Mouse (Mus musculus): ENCODE data around the gene Shoc2. TPM values are rescaled to one million over a fixed set of nuclear protein-coding genes. Genes with fewer than 3 reads are reported as not detected.

Shoc2 gene
- total RNA-seq, 2 experiments from 2014 or later, result 21.9 to 24.3 TPM

- intact Hi-C loops (cut with DNase I; ENCODE audit: low total_unique reads), result no loop called here
- no peak for DNase-seq
These were observed 49.8 kb downstream of the Shoc2 start for GRCm38 (mm10) chr19:53993860-53994259.

GRCm38 (mm10) chr19:53994276-53994675 lies 50.2 kb downstream of the Shoc2 start:
- intact Hi-C loops (cut with DNase I; ENCODE audit: low total_unique reads), result no loop called here
- no peak for DNase-seq

- intact Hi-C loops (cut with DNase I; ENCODE audit: low total_unique reads), result no loop called here
- DNase-seq, result no peak
These were observed 66.9 kb downstream of the Shoc2 start for GRCm38 (mm10) chr19:54010973-54011372.

GRCm38 (mm10) chr19:54014999-54015398 lies 70.9 kb downstream of the Shoc2 start:
- no peak for DNase-seq
- intact Hi-C loops (cut with DNase I; ENCODE audit: low total_unique reads), result no loop called here

GRCm38 (mm10) chr19:54015503-54015902 lies 71.4 kb downstream of the Shoc2 start:
- DNase-seq, result no peak
- intact Hi-C loops (cut with DNase I; ENCODE audit: low total_unique reads), result no loop called here

GRCm38 (mm10) chr19:54035100-54035499 lies 91.0 kb downstream of the Shoc2 start:
- DNase-seq, result no peak
- intact Hi-C loops (cut with DNase I; ENCODE audit: low total_unique reads), result no loop called here

- DNase-seq, result no peak
- intact Hi-C loops (cut with DNase I; ENCODE audit: low total_unique reads), result no loop called here
These were observed 95.3 kb downstream of the Shoc2 start for GRCm38 (mm10) chr19:54039441-54039840.

- DNase-seq, result no peak
- intact Hi-C loops (cut with DNase I; ENCODE audit: low total_unique reads), result loop anchor here (10.0 kb wide), 2 partner anchors 204 to 494 kb away; no protein-coding TSS in a partner anchor
These were observed 96.4 kb downstream of the Shoc2 start for GRCm38 (mm10) chr19:54040356-54041028.

GRCm38 (mm10) chr19:54041029-54041367 lies 96.9 kb downstream of the Shoc2 start:
- intact Hi-C loops (cut with DNase I; ENCODE audit: low total_unique reads), result loop anchor here (10.0 kb wide), 2 partner anchors 204 to 494 kb away; no protein-coding TSS in a partner anchor
- no peak for DNase-seq

GRCm38 (mm10) chr19:54043851-54044250 lies 99.7 kb downstream of the Shoc2 start, which contains the start of gene Adra2a:
Gene Adra2a (plus strand): TSS chr19:54044151.
- intact Hi-C loops (cut with DNase I; ENCODE audit: low total_unique reads), result loop anchor here (10.0 kb wide), 2 partner anchors 201 to 491 kb away; no protein-coding TSS in a partner anchor
- DNase-seq, result no peak

GRCm38 (mm10) chr19:54044507-54045371 lies 100.6 kb downstream of the Shoc2 start:
- peak; percentile 47 for DNase-seq
- intact Hi-C loops (cut with DNase I; ENCODE audit: low total_unique reads), result loop anchor here (10.0 kb wide), 2 partner anchors 200 to 490 kb away; no protein-coding TSS in a partner anchor

- DNase-seq, result peak; percentile 11
- intact Hi-C loops (cut with DNase I; ENCODE audit: low total_unique reads), result loop anchor here (10.0 kb wide), 2 partner anchors 199 to 489 kb away; no protein-coding TSS in a partner anchor
These were observed 101.3 kb downstream of the Shoc2 start for GRCm38 (mm10) chr19:54045412-54045811.

- peak; percentile 15 for DNase-seq
These were observed 102.0 kb downstream of the Shoc2 start for GRCm38 (mm10) chr19:54045931-54046683.

GRCm38 (mm10) chr19:54046684-54047070 lies 102.6 kb downstream of the Shoc2 start:
- intact Hi-C loops (cut with DNase I; ENCODE audit: low total_unique reads), result loop anchor here (10.0 kb wide), 2 partner anchors 198 to 488 kb away; no protein-coding TSS in a partner anchor
- DNase-seq, result no peak

More at GRCm38 (mm10) chr19:54045931-54046683, 102.0 kb downstream of the Shoc2 start:
- intact Hi-C loops (cut with DNase I; ENCODE audit: low total_unique reads), result loop anchor here (10.0 kb wide), 2 partner anchors 199 to 489 kb away; no protein-coding TSS in a partner anchor

- intact Hi-C loops (cut with DNase I; ENCODE audit: low total_unique reads), result loop anchor here (10.0 kb wide), 2 partner anchors 197 to 487 kb away; no protein-coding TSS in a partner anchor
- DNase-seq, result no peak
These were observed 103.4 kb downstream of the Shoc2 start for GRCm38 (mm10) chr19:54047386-54048050.

- intact Hi-C loops (cut with DNase I; ENCODE audit: low total_unique reads), result loop anchor here (10.0 kb wide), 2 partner anchors 196 to 486 kb away; no protein-coding TSS in a partner anchor
- no peak for DNase-seq
These were observed 104.2 kb downstream of the Shoc2 start for GRCm38 (mm10) chr19:54048161-54048885.

- intact Hi-C loops (cut with DNase I; ENCODE audit: low total_unique reads), result no loop called here
- peak; percentile 21 for DNase-seq
These were observed 107.5 kb downstream of the Shoc2 start for GRCm38 (mm10) chr19:54051651-54052050.

- no peak for DNase-seq
- intact Hi-C loops (cut with DNase I; ENCODE audit: low total_unique reads), result no loop called here
These were observed 111.7 kb downstream of the Shoc2 start for GRCm38 (mm10) chr19:54055845-54056244.

Data from gastrocnemius, postnatal 14 days (tissue).